Mouse (Mus musculus) G1E (cell line): ENCODE measurements around the gene Soga3.

Experiments used
- CTCF ChIP-seq: IDR thresholded peaks from 2 replicates; pipeline ENCODE4 v1.5.1; 2012; ENCODE audit warnings: low read depth, low read length, inconsistent platforms, mixed read lengths
- TAL1 ChIP-seq: conservative IDR thresholded peaks from 2 replicates; pipeline ENCODE4 v1.6.1; 2012; ENCODE audit warnings: low read depth, low read length, inconsistent platforms, mixed read lengths

GRCm38 (mm10) chr10:29178003-29178402 lies 34.4 kb downstream of the Soga3 start:
- TF ChIP-seq CTCF = no peak
- no peak for TF ChIP-seq TAL1
